Mouse (Mus musculus): ENCODE measurements around the gene Plekha1. TPM values are rescaled to one million over a fixed set of nuclear protein-coding genes. Genes with fewer than 3 reads are reported as not detected.

Gene Plekha1
- 157 and 203 TPM in 2 replicates for polyA plus RNA-seq (2012; rRNA removed)

DNA sequence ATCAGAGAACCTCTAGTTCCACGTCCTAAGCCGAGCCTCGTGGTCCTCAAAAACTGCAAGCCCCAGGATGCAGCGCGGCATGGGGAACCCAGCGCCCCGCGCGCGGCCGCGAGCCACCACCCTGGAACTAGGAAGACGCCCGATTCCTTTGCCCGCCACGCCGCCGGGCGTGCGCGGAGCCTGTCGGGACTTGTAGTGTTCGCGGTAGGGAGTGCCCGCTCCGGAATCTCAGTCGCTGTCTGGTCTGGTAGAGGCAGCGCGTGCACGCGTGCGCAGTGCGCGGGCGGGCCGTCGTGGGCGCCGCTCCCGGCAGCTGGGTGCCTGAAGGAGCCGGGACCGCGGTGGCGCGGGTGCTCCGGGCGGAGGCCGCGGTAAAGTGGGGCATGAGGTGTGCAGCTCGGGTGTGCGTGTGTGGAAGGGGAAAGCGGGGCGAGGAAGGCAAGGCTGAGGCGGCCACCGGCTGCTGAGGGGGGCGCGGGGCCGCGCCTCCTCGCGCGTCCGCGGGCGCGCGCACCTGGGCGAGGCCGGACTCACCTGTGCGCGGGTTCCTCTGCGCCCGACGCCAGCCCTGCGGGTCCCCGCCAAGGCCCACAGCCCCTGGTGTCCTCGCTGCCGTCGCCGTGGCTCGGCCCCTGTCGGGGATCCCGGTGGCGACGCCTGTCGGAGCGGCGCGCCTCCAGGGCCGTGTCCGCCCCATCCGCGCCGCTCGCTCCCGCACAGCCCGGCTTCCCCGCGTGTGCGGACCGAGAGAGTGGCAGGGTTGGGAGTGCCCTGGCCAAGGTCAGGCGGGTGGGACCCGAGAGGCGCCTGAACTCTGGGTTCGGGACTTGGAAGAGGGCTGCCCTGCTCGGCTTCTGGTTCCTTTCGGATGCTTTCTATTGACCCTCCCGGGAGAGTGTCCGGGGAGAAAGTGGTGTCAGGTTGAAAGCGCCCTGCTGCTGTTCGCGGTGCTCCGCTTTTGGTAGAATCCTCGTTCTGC lies at the start of gene Plekha1:
Gene Plekha1, plus strand, starts transcription at position 144 of the 979 bp plus-strand sequence.
- peak; percentile 95 for TF ChIP-seq POLR2A (IDR thresholded peaks at IDR 0.05; ENCODE audit: borderline replicate concordance, extremely low read depth, insufficient read depth, insufficient read length, poor library complexity, severe bottlenecking)
- TF ChIP-seq CTCF (IDR thresholded peaks at IDR 0.05; ENCODE audit: borderline replicate concordance, extremely low read depth, insufficient read depth, insufficient read length) = no peak
- peak; percentile 100 for DNase-seq (ENCODE audit: low read depth)

DNA sequence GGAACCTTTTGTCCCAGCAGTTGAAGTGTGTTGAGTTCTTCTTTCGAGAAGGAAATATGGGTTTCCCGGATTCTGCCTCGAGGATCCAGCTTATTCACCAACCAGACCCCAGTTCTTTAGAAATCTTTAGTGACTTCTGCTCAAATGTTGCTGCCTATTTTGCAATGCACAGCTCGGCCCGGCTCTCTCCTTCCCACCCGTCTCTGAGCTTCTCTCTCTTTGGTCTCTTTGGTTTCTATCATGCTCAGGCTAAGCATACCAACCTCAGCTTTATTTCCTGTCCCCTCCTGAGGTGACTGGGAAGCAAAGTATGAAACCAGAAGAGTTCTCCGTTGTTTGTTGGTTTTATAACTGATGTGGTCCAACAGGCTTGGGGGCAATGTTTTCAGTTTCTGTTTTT lies 49.3 kb upstream of the Plekha1 start:
- TF ChIP-seq POLR2A (IDR thresholded peaks at IDR 0.05; ENCODE audit: borderline replicate concordance, extremely low read depth, insufficient read depth, insufficient read length, poor library complexity, severe bottlenecking) (no peak), CTCF (IDR thresholded peaks at IDR 0.05; ENCODE audit: borderline replicate concordance, extremely low read depth, insufficient read depth, insufficient read length) (no peak)
- no peak for DNase-seq (ENCODE audit: low read depth)

DNA sequence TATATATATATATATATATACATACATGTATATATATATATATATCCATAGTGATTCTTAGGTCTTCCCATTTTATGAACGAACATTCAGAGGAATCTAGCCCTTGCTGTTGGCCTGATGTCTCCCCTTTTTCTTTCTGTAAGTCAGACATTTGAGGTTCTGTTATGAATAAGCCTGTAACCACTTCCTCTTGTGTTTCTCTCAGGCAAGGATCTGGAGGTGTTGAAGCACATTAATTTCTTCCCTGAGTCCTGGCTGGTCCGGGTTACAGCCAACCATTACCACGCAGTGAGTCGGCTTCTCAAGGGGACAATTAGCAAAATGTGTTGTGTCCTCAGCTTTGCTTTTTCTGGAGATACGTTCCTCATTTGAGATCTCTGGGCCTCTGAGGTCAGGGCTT lies 46.7 kb upstream of the Plekha1 start:
- DNase-seq (ENCODE audit: low read depth) = no peak
- TF ChIP-seq POLR2A (IDR thresholded peaks at IDR 0.05; ENCODE audit: borderline replicate concordance, extremely low read depth, insufficient read depth, insufficient read length, poor library complexity, severe bottlenecking) (no peak), CTCF (IDR thresholded peaks at IDR 0.05; ENCODE audit: borderline replicate concordance, extremely low read depth, insufficient read depth, insufficient read length) (no peak)

DNA sequence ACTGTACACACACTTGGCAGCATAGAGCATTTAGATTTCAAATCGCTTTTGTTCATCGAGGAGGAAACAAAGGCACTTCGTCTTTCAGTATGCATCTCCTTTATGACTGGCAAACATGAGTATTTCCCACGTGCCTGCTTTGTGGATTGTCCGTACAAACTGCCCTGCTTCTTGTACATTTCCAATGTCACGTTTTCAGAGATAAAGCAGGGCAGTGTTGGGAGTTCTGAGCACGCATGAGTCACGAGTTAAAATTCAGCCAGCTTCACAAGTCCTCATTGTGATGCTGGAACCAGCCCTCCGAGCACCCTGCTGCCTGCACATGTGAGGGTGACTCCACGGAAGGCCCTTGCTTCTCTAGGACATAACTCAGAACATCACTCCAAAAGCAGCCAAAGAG lies 45.9 kb upstream of the Plekha1 start:
- no peak for TF ChIP-seq POLR2A (IDR thresholded peaks at IDR 0.05; ENCODE audit: borderline replicate concordance, extremely low read depth, insufficient read depth, insufficient read length, poor library complexity, severe bottlenecking)
- peak; percentile 9 for DNase-seq (ENCODE audit: low read depth)

DNA sequence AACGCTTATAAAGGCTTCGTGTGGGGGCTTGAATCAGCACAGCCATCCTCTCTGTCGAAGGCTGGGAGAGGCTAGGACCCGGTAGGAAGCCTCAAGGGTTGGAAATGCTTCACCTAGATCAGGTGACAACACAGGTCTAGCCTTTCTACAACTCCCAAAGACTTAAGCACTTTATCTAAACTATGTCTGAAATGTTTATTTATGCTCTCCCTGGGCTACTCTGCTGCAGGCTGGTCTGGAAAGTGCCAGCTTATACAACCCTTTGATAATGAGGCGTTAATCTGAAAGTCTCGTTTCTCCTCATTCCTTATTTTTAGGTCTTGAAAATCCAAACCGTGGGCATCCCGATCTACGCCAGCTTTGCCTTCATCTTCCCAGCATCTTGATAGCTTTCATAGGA lies 41.6 kb upstream of the Plekha1 start:
- TF ChIP-seq POLR2A (IDR thresholded peaks at IDR 0.05; ENCODE audit: borderline replicate concordance, extremely low read depth, insufficient read depth, insufficient read length, poor library complexity, severe bottlenecking) (no peak), CTCF (IDR thresholded peaks at IDR 0.05; ENCODE audit: borderline replicate concordance, extremely low read depth, insufficient read depth, insufficient read length) (no peak)
- no peak for DNase-seq (ENCODE audit: low read depth)

DNA sequence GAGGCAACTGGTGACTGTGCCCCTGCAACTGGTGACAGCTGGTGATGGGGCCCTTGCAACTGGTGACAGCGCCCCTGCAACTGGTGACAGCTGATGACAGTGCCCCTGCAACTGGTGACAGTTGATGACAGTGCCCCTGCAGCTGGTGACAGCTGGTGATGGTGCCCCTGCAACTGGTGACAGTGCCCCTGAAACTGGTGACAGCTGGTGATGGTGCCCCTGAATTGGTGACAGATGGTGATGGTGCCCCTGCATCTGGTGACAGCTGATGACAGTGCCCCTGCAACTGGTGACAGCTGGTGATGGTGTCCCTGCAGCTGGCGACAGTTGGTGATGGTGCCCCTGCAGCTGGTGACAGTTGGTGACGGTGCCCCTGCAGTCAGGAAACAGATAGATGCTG lies 39.2 kb upstream of the Plekha1 start:
- DNase-seq (ENCODE audit: low read depth) = no peak
- TF ChIP-seq POLR2A (IDR thresholded peaks at IDR 0.05; ENCODE audit: borderline replicate concordance, extremely low read depth, insufficient read depth, insufficient read length, poor library complexity, severe bottlenecking) (no peak), CTCF (IDR thresholded peaks at IDR 0.05; ENCODE audit: borderline replicate concordance, extremely low read depth, insufficient read depth, insufficient read length) (no peak)

DNA sequence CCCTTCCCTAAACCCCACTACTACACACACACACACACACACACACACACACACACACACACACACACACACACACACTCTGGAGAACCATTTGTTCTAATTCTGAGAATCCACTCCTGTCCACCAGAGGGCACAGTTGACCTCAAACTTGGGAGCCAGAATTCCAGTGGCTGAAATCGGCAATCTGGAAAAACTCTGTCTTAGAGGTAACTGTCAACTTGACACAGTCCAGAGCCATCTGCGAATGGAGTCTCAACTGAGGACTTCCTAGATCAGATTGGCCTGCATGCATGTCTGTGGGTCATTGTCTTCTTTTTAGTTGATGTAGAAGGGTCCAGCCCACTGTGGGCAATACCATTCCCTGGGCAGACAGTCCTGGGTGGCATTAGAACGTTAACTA lies 38.1 kb upstream of the Plekha1 start:
- DNase-seq (ENCODE audit: low read depth) = peak; percentile 68
- TF ChIP-seq POLR2A (IDR thresholded peaks at IDR 0.05; ENCODE audit: borderline replicate concordance, extremely low read depth, insufficient read depth, insufficient read length, poor library complexity, severe bottlenecking) = no peak
- TF ChIP-seq CTCF (IDR thresholded peaks at IDR 0.05; ENCODE audit: borderline replicate concordance, extremely low read depth, insufficient read depth, insufficient read length) = peak; percentile 70; the same call in 1 of the 2 replicates

DNA sequence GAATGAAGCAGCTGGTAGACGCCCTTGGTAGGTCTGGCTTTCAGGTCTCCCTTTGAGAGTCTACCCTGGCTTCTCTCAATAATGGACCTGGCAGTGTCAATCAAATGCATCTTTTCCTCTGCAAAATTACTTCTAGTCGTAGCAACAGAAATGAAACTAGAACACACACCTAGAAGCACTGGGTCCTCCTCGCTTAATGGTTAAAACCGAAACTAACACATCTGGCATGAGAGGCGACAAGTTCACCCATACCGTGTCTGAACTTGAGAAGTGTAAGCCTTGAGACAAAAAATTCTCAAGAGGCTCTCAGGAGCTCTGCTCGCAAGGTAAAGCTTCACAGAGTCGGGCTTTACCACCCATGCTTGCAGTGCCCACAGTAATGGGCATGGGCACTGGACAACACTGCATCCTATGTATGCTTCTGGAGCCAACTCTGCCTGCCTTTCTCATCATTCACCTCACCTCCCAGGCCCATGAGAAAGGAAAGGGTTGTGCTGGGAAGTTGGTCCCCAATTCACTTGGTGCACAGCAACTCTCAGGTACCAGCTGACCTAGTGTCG lies 37.6 kb upstream of the Plekha1 start:
- no peak for TF ChIP-seq CTCF (IDR thresholded peaks at IDR 0.05; ENCODE audit: borderline replicate concordance, extremely low read depth, insufficient read depth, insufficient read length)
- TF ChIP-seq POLR2A (IDR thresholded peaks at IDR 0.05; ENCODE audit: borderline replicate concordance, extremely low read depth, insufficient read depth, insufficient read length, poor library complexity, severe bottlenecking) = no peak
- DNase-seq (ENCODE audit: low read depth) = no peak

DNA sequence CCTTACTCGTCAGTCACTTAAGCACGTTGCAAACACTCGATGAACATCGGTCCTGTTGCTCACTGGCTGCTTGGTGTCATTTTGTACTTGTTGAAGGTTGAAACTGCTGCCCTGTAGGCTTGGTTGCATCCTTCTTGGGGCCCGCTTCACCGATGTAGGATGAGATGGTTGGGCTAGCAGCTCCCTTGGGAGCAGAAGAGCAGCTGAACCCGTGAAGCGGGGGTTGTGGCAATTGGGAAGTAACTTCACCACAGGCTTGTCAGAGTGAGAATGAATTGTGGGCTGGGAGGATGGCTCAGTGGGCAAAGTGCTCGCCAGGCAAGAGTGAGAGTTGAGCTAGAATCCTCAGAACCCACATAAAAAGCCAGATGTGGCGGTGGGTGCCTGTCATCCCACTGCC lies 37.1 kb upstream of the Plekha1 start:
- no peak for DNase-seq (ENCODE audit: low read depth)
- no peak for TF ChIP-seq POLR2A (IDR thresholded peaks at IDR 0.05; ENCODE audit: borderline replicate concordance, extremely low read depth, insufficient read depth, insufficient read length, poor library complexity, severe bottlenecking)
- no peak for TF ChIP-seq CTCF (IDR thresholded peaks at IDR 0.05; ENCODE audit: borderline replicate concordance, extremely low read depth, insufficient read depth, insufficient read length)

DNA sequence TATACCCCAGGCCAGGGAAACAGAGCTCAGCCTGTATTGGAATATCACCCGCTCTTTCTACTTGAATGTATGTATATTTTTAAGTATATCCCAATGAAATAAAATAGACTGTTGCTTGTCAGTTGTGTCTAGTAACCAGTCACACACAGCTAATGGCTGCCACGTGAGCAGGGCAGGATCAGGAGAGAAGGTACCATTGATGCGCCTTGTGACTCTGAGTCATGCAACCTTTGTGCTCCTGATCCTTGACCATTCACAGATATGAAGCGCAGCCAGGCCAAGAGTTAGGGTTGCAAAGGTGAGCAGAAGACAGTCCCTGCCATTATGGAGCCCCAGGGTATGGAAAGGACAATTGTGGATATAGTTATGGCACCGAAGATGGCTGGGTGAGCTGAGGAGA lies 34.0 kb upstream of the Plekha1 start:
- no peak for TF ChIP-seq CTCF (IDR thresholded peaks at IDR 0.05; ENCODE audit: borderline replicate concordance, extremely low read depth, insufficient read depth, insufficient read length)
- TF ChIP-seq POLR2A (IDR thresholded peaks at IDR 0.05; ENCODE audit: borderline replicate concordance, extremely low read depth, insufficient read depth, insufficient read length, poor library complexity, severe bottlenecking) = no peak
- no peak for DNase-seq (ENCODE audit: low read depth)

DNA sequence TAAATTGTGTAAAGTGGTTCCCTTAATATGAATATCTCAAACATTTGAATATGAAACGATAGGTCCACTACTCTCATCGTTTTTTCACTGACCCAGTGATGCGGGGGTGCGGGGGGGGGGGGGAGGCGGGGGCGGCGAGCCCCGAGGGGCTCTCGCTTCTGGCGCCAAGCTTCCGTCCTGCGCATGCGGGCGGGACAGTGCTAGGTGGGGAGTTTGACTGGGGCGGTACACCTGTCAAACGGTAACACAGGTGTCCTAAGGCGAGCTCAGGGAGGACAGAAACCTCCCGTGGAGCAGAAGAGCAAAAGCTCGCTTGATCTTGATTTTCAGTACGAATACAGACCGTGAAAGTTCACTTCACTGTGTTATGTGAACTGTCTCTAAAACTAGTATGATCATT lies 31.3 kb upstream of the Plekha1 start:
- peak; percentile 73 for DNase-seq (ENCODE audit: low read depth)
- TF ChIP-seq CTCF (IDR thresholded peaks at IDR 0.05; ENCODE audit: borderline replicate concordance, extremely low read depth, insufficient read depth, insufficient read length) (no peak), POLR2A (IDR thresholded peaks at IDR 0.05; ENCODE audit: borderline replicate concordance, extremely low read depth, insufficient read depth, insufficient read length, poor library complexity, severe bottlenecking) (no peak)
